Mouse (Mus musculus) heart, postnatal 0 days (tissue): ENCODE results near the gene Sohlh1. TPM values are rescaled to one million over a fixed set of nuclear protein-coding genes. Genes with fewer than 3 reads are reported as not detected.
A peak's percentile ranks its signal among the peaks of the same experiment; 100 is the strongest.

Experiments used
- ATAC-seq: fragments of 200-750 bp; cut with Nextera tagmentation; 2 replicates; pipeline ENCODE4 v1.8.0; 2017; ENCODE audit warnings: low read depth, moderate number of reproducible peaks, moderate library complexity; ENCODE audit not compliant: insufficient read depth
- DNase-seq: peaks from one replicate; pipeline ENCODE4 v3.0.0-alpha.2; 2016; ENCODE audit warnings: low spot score
- H3K27ac ChIP-seq: fragments of 300-500 bp; sonication (generic); 2 replicates; pipeline ENCODE4 v1.5.1; 2014; ENCODE audit warnings: low read depth, mild to moderate bottlenecking
- H3K27me3 ChIP-seq: fragments of 300-500 bp; sonication (generic); 2 replicates; pipeline ENCODE4 v1.6.1; 2014; ENCODE audit warnings: low read length, mixed read lengths; ENCODE audit not compliant: control insufficient read depth, insufficient read depth
- H3K36me3 ChIP-seq: fragments of 300-500 bp; sonication (generic); replicated peaks from 2 replicates; pipeline ENCODE4 v1.6.1; 2014; ENCODE audit warnings: low read length, mixed read lengths; ENCODE audit not compliant: control insufficient read depth, insufficient read depth
- H3K4me1 ChIP-seq: fragments of 300-500 bp; sonication (generic); 2 replicates; pipeline ENCODE4 v1.6.1; 2014; ENCODE audit warnings: antibody characterized with exemption; ENCODE audit not compliant: control insufficient read depth, insufficient read depth
- H3K4me2 ChIP-seq: fragments of 300-500 bp; sonication (generic); 2 replicates; pipeline ENCODE4 v1.6.1; 2014; ENCODE audit warnings: low read depth, mild to moderate bottlenecking, low read length, moderate library complexity
- H3K4me3 ChIP-seq: fragments of 300-500 bp; sonication (generic); 2 replicates; pipeline ENCODE4 v1.5.1; 2014; ENCODE audit warnings: low read depth, low read length
- H3K9ac ChIP-seq: fragments of 300-500 bp; sonication (generic); replicated peaks from 2 replicates; pipeline ENCODE4 v1.6.1; 2014; ENCODE audit warnings: low read depth, low read length, mixed read lengths
- H3K9me3 ChIP-seq: fragments of 300-500 bp; sonication (generic); replicated peaks from 2 replicates; pipeline ENCODE4 v1.6.1; 2016; ENCODE audit warnings: low read length; ENCODE audit not compliant: control insufficient read depth
- CTCF ChIP-seq: IDR thresholded peaks from 2 replicates; pipeline ENCODE4 v1.5.1; 2016; ENCODE audit warnings: antibody characterized with exemption, control low read depth, low read depth
- EP300 ChIP-seq: IDR thresholded peaks from 2 replicates; pipeline ENCODE4 v1.6.1; 2016; ENCODE audit warnings: antibody characterized with exemption, low read depth
- WGBS: fragments of 180-500 bp; shearing (Covaris S2); extraction: QIAGEN DNeasy Blood & Tissue Kit; methylation state at CpG from one replicate; pipeline ENCODE4 v1.1.7; 2014; 5-methylcytosine and 5-hydroxymethylcytosine counted together
- polyA plus RNA-seq: library from polyadenylated mRNA; unstranded; fragments of >200 nt; fragmentation: Nextera tagmentation; extraction: Ambion mirVana; gene quantifications from 2 replicates; pipeline ENCODE4 v1.2.1, GENCODE M21; 2015
- total RNA-seq: library from RNA; depleted of rRNA; stranded (reverse); fragments of >200 nt; gene quantifications from 2 replicates; pipeline ENCODE4 v1.2.3, GENCODE M21; 2014; ENCODE audit warnings: low replicate concordance; rRNA removed

Sohlh1 gene
- total and polyA plus RNA-seq, 2 experiments from 2014 or later = not detected

DNA sequence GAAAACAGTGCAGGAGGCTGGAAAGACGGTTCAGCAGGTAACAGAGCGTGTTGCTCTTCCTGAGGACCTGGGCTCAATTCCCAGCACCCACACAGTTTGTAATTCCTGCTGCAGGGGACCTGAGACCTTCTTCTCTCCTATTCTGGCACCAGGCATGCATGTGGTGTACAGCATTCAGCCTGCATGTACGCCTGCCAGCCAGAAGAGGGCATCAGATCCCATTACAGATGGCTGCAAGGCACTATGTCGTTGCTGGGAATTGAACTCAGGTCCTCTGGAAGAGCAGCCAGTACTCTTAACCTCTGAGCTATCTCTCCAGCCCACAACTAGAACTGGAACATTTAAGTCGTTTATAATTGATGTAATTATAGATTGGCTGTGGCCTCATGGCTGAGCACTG is 33.7 kb downstream of the Sohlh1 start:
- Histone ChIP-seq H3K4me1 (no peaks in the 10 kb centered on the region), H3K27ac (no peak overlapping the region), H3K9me3 (no peaks in the 10 kb centered on the region), H3K9ac (no peak overlapping the region), H3K4me2 (no peak overlapping the region), H3K36me3 (no peaks in the 10 kb centered on the region), H3K27me3 (no peaks in the 10 kb centered on the region), H3K4me3 (no peak overlapping the region)
- ATAC-seq (no peak), DNase-seq (no peak)
- WGBS = 82% methylated on average over 5 of the region's 5 CpGs
- TF ChIP-seq CTCF (no peak), EP300 (no peak)

- no peaks in the 10 kb centered on the region for H3K27me3 ChIP-seq
- no peak overlapping the region for H3K4me3 ChIP-seq
- no peak for TF ChIP-seq CTCF
- no peak for TF ChIP-seq EP300
- no peaks in the 10 kb centered on the region for H3K36me3 ChIP-seq
- H3K27ac ChIP-seq = no peak overlapping the region
- H3K4me1 ChIP-seq = no peaks in the 10 kb centered on the region
- ATAC-seq (no peak), DNase-seq (no peak)
- H3K9me3 ChIP-seq = no peaks in the 10 kb centered on the region
- no peak overlapping the region for H3K9ac ChIP-seq
- WGBS = 66% methylated on average over 2 of the region's 2 CpGs
- H3K4me2 ChIP-seq = no peak overlapping the region
These were observed 35.3 kb downstream of the Sohlh1 start for GRCm38 (mm10) chr2:25811711-25812110.

DNA sequence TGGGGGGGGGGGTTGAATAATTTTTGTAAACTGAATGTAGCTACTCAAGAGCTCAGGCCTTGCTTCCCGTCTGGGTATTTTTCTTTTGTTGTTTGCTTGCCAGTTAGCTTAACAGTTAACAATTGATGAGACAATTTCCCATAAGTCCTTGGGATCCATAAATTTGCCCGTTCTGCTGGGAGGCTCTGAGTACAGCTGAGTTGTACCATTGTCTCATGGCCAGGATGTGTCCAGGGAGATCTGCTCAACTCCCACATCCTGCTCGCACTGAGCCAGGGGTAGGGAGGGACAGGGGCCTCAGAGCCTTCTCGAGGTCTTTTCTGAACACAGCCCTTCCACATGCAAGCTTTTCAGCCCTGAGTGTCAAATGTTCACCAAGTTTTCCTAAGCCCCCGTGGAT is 49.0 kb downstream of the Sohlh1 start:
- no peak overlapping the region for H3K27ac ChIP-seq
- no peak overlapping the region for H3K4me3 ChIP-seq
- no peak overlapping the region for H3K9ac ChIP-seq
- H3K36me3 ChIP-seq = no peaks in the 10 kb centered on the region
- TF ChIP-seq CTCF = no peak
- 35% methylated on average over 5 of the region's 5 CpGs for WGBS
- DNase-seq = no peak
- H3K4me2 ChIP-seq = no peak overlapping the region
- no peaks in the 10 kb centered on the region for H3K4me1 ChIP-seq
- ATAC-seq = peak; percentile 68; the same call in 1 of the 2 replicates
- H3K27me3 ChIP-seq = no peaks in the 10 kb centered on the region
- no peaks in the 10 kb centered on the region for H3K9me3 ChIP-seq

DNA sequence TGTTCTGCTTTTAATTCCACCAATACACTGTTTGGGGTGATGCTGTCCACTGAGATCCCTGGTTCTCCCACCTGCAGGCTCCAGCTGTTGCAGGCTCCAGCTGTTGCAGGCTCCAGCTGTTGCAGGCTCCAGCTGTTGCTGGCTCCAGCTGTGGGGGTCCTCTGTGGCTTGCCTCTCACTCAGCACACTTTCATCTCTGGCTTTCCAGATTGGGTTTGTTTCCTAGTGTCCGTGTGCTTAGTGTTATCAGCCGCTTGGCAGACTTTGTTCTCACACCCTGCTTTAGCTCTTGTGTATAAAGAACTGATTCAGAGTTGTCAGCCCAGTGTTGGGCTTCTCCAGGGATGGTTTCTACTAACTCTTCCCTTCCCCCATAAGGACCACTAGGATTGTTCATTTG is 49.4 kb downstream of the Sohlh1 start:
- H3K27ac ChIP-seq = 0 out of 2 replicates have a peak overlapping the region, but pooled peaks have one; percentile 30
- H3K9ac ChIP-seq = no peak overlapping the region
- no peaks in the 10 kb centered on the region for H3K36me3 ChIP-seq
- no peak overlapping the region for H3K4me3 ChIP-seq
- WGBS = 18% methylated on average over 2 of the region's 2 CpGs
- no peaks in the 10 kb centered on the region for H3K27me3 ChIP-seq
- ATAC-seq (no peak), DNase-seq (no peak)
- no peak overlapping the region for H3K4me2 ChIP-seq
- H3K9me3 ChIP-seq = no peaks in the 10 kb centered on the region
- H3K4me1 ChIP-seq = no peaks in the 10 kb centered on the region
- TF ChIP-seq CTCF (no peak), EP300 (no peak)

Other genes starting within 250 kb of the Sohlh1 start
- gene Rabl6, start 238.7 kb downstream of the Sohlh1 start, total RNA-seq = 52.1 and 89.9 TPM in 2 replicates
- 28.7 and 30.7 TPM in 2 replicates for gene Rabl6, start 238.7 kb downstream of the Sohlh1 start, polyA plus RNA-seq
- gene Ccdc183, start 229.6 kb downstream of the Sohlh1 start, total RNA-seq = not detected in 2 replicates
- 0.22 and 0.23 TPM in 2 replicates for gene Ccdc183, start 229.6 kb downstream of the Sohlh1 start, polyA plus RNA-seq
- gene Tmem141, start 225.2 kb downstream of the Sohlh1 start, total RNA-seq = 36.6 and 42.3 TPM in 2 replicates
- 36.8 and 38.4 TPM in 2 replicates for gene Tmem141, start 225.2 kb downstream of the Sohlh1 start, polyA plus RNA-seq
- gene Fcna, start 219.2 kb downstream of the Sohlh1 start, total RNA-seq = 1.4 and 4.8 TPM in 2 replicates
- 1.9 and 3.4 TPM in 2 replicates for gene Fcna, start 219.2 kb downstream of the Sohlh1 start, polyA plus RNA-seq
- gene Lcn8, start 194.1 kb downstream of the Sohlh1 start, total RNA-seq = not detected in 2 replicates
- gene Lcn8, start 194.1 kb downstream of the Sohlh1 start, polyA plus RNA-seq = not detected in 2 replicates
- not detected in 2 replicates for gene Lcn5, start 189.3 kb downstream of the Sohlh1 start, total RNA-seq
- not detected in 2 replicates for gene Lcn5, start 189.3 kb downstream of the Sohlh1 start, polyA plus RNA-seq
- gene Lcn6, start 170.5 kb downstream of the Sohlh1 start, total RNA-seq = not detected in 2 replicates
- gene Lcn6, start 170.5 kb downstream of the Sohlh1 start, polyA plus RNA-seq = not detected in 2 replicates
- gene Lcn10, start 164.5 kb downstream of the Sohlh1 start, total RNA-seq = not detected in 2 replicates
- not detected in 2 replicates for gene Lcn10, start 164.5 kb downstream of the Sohlh1 start, polyA plus RNA-seq
- not detected in 2 replicates for gene Obp2a, start 147.2 kb downstream of the Sohlh1 start, total RNA-seq
- not detected in 2 replicates for gene Obp2a, start 147.2 kb downstream of the Sohlh1 start, polyA plus RNA-seq
- 6.3 and 15.9 TPM in 2 replicates for gene Bmyc, start 140.5 kb downstream of the Sohlh1 start, total RNA-seq
- gene Bmyc, start 140.5 kb downstream of the Sohlh1 start, polyA plus RNA-seq = 35.3 and 38.7 TPM in 2 replicates
- not detected in 2 replicates for gene Obp2b, start 110.2 kb downstream of the Sohlh1 start, total RNA-seq
- gene Obp2b, start 110.2 kb downstream of the Sohlh1 start, polyA plus RNA-seq = not detected in 2 replicates
- not detected in 2 replicates for gene Lcn3, start 81.7 kb downstream of the Sohlh1 start, total RNA-seq
- gene Lcn3, start 81.7 kb downstream of the Sohlh1 start, polyA plus RNA-seq = not detected in 2 replicates
- not detected in 2 replicates for gene Lcn11, start 70.2 kb downstream of the Sohlh1 start, total RNA-seq
- gene Lcn11, start 70.2 kb downstream of the Sohlh1 start, polyA plus RNA-seq = not detected in 2 replicates
- not detected in 2 replicates for gene Gm13539, start 65.0 kb downstream of the Sohlh1 start, total RNA-seq
- gene Gm13539, start 65.0 kb downstream of the Sohlh1 start, polyA plus RNA-seq = not detected in 2 replicates
- gene Glt6d1, start 31.4 kb downstream of the Sohlh1 start, total RNA-seq = not detected in 2 replicates
- gene Glt6d1, start 31.4 kb downstream of the Sohlh1 start, polyA plus RNA-seq = not detected in 2 replicates
- not detected in 2 replicates for gene Lcn9, start 24.1 kb downstream of the Sohlh1 start, total RNA-seq
- gene Lcn9, start 24.1 kb downstream of the Sohlh1 start, polyA plus RNA-seq = not detected in 2 replicates
- gene Kcnt1, start 16.5 kb upstream of the Sohlh1 start, total RNA-seq = 1.0 TPM in 1 of 2 replicates, not detected in the other
- 0.10 and 0.27 TPM in 2 replicates for gene Kcnt1, start 16.5 kb upstream of the Sohlh1 start, polyA plus RNA-seq
- gene Camsap1, start 136.0 kb upstream of the Sohlh1 start, total RNA-seq = 8.9 and 12.7 TPM in 2 replicates
- 5.7 TPM in 2 replicates for gene Camsap1, start 136.0 kb upstream of the Sohlh1 start, polyA plus RNA-seq
- gene Ubac1, start 174.5 kb upstream of the Sohlh1 start, total RNA-seq = 99.4 and 120 TPM in 2 replicates
- gene Ubac1, start 174.5 kb upstream of the Sohlh1 start, polyA plus RNA-seq = 119 and 120 TPM in 2 replicates